Mouse (Mus musculus) stomach, postnatal 0 days (tissue): ENCODE results near the gene Fgfr2.

Experiments used
- CTCF ChIP-seq: IDR thresholded peaks from 2 replicates; pipeline ENCODE4 v1.5.1; 2016; ENCODE audit warnings: antibody characterized with exemption, low read depth, mild to moderate bottlenecking, moderate library complexity
- EP300 ChIP-seq: optimal IDR thresholded peaks from 2 replicates; pipeline ENCODE3; 2016; ENCODE audit warnings: antibody characterized with exemption

- TF ChIP-seq EP300 = no peak
- TF ChIP-seq CTCF = no peak
These were observed 864.3 kb downstream of the Fgfr2 start for GRCm38 (mm10) chr7:132258817-132259216.
